Comparison of ENCODE assay signal across 13 mouse cellular contexts in the genomic region with DNA sequence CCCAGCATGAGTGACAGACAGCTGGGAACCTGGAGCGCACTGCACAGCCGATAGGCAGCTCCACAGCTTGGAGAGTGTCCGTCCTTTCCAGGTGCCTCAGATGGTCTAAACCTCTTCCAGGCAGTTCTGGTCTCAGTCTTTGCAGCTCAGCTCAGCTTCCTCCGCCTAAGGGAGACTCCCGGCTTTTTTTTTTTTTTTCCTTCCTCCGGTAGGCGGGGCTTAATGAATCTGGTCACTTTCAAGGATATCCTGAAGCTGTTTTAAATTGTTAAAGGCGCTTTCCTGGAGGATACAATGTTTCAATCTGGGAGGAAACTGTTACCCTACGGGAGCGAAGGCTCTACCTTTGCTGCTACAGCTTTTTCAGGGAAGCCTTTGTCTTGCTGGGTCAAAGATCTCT. TPM values are rescaled to one million over a fixed set of nuclear protein-coding genes. Genes with fewer than 3 reads are reported as not detected.
DNase-seq lines count a peak whose midpoint lies in the region; ATAC-seq lines count a peak whose summit lies in the region.
"Had no signal": no experiment of that assay in that cellular context is flagged by ENCODE, and none has a peak within 500 bp of the region (broad histone marks: within the 10 kb centered on the region; RNA-seq: fewer than 3 reads in every experiment).

No protein-coding gene starts in this region.

- 24% methylated on average over 10 of the region's 10 CpGs for WGBS in kidney, embryonic 14.5 days
- WGBS in heart, embryonic 10.5 days = 21% methylated on average over 10 of the region's 10 CpGs
- WGBS in limb, embryonic 10.5 days = 34% methylated on average over 10 of the region's 10 CpGs

- no peak for ATAC-seq in kidney, embryonic 14.5 days (ENCODE audit: low FRiP score, low TSS enrichment)
- ATAC-seq: CD4-positive, CD25-positive, alpha-beta regulatory T cell, adult 4 months had no signal

- no peaks in the 10 kb centered on the region for H3K27me3 ChIP-seq in kidney, embryonic 14.5 days (ENCODE audit: control insufficient read depth, insufficient read depth, low read length)
- H3K27me3 ChIP-seq in heart, embryonic 10.5 days (ENCODE audit: insufficient read depth, poor library complexity, severe bottlenecking) = no peaks in the 10 kb centered on the region
- H3K27me3 ChIP-seq in limb, embryonic 10.5 days (ENCODE audit: low read depth, poor library complexity, severe bottlenecking) = no peaks in the 10 kb centered on the region
- H3K27me3 ChIP-seq: limb, embryonic 12.5 days had no signal

- H3K9ac ChIP-seq in kidney, embryonic 14.5 days (ENCODE audit: low read depth, low read length) = no peak overlapping the region
- H3K9ac ChIP-seq: limb, embryonic 12.5 days had no signal

- no peaks in the 10 kb centered on the region; the same call in 1 of the 2 replicates for H3K9me3 ChIP-seq in kidney, embryonic 14.5 days (ENCODE audit: control insufficient read depth, low read length)
- H3K9me3 ChIP-seq in heart, embryonic 10.5 days = no peaks in the 10 kb centered on the region
- no peaks in the 10 kb centered on the region for H3K9me3 ChIP-seq in limb, embryonic 10.5 days (replicated peaks)
- H3K9me3 ChIP-seq: limb, embryonic 12.5 days; midbrain, embryonic 10.5 days had no signal

- H3K4me1 ChIP-seq in kidney, embryonic 14.5 days (ENCODE audit: control insufficient read depth, insufficient read depth, low read length) = 0 out of 2 replicates have a peak, but pooled peaks cover 4% of the 10 kb centered on the region
- peaks cover 3% of the 10 kb centered on the region for H3K4me1 ChIP-seq in heart, embryonic 10.5 days
- H3K4me1 ChIP-seq in limb, embryonic 10.5 days = peaks cover 3% of the 10 kb centered on the region
- H3K4me1 ChIP-seq: limb, embryonic 12.5 days; midbrain, embryonic 10.5 days had no signal

- no peaks in the 10 kb centered on the region for H3K36me3 ChIP-seq in kidney, embryonic 14.5 days (ENCODE audit: control insufficient read depth, insufficient read depth, low read length)
- H3K36me3 ChIP-seq in heart, embryonic 10.5 days = no peaks in the 10 kb centered on the region
- no peaks in the 10 kb centered on the region for H3K36me3 ChIP-seq in limb, embryonic 10.5 days
- H3K36me3 ChIP-seq: limb, embryonic 12.5 days; midbrain, embryonic 10.5 days had no signal

- H3K4me2 ChIP-seq in kidney, embryonic 14.5 days (replicated peaks; ENCODE audit: low read depth, low read length) = 0 out of 2 replicates have a peak overlapping the region, but pooled peaks have one; percentile 9
- H3K4me2 ChIP-seq: limb, embryonic 12.5 days had no signal

- no peak overlapping the region for H3K4me3 ChIP-seq in kidney, embryonic 14.5 days (ENCODE audit: low read length)
- H3K4me3 ChIP-seq in heart, embryonic 10.5 days = peak overlapping the region; percentile 31; the same call in 1 of the 2 replicates
- no peak overlapping the region for H3K4me3 ChIP-seq in limb, embryonic 10.5 days
- H3K4me3 ChIP-seq: limb, embryonic 12.5 days; midbrain, embryonic 10.5 days had no signal

- DNase-seq in kidney, adult 18-20 months = no peak
- peak; percentile 70 for DNase-seq in R1 (ENCODE audit: low read depth, low spot score)
- DNase-seq in heart, embryonic 10.5 days (ENCODE audit: low spot score) = no peak
- DNase-seq in limb, embryonic 10.5 days (ENCODE audit: low spot score) = no peak
- DNase-seq in thymus, postnatal 14 days = no peak
- no peak for DNase-seq in retina, embryonic 14.5 days (ENCODE audit: low spot score)
- DNase-seq in adrenal gland, adult 18-20 months (ENCODE audit: low spot score in 2 of 2) = no peak
- DNase-seq: adrenal gland, postnatal 10 days; cerebellum, postnatal 25 days had no signal

- H3K27ac ChIP-seq in kidney, embryonic 14.5 days (ENCODE audit: low read depth, low read length) = 0 out of 2 replicates have a peak overlapping the region, but pooled peaks have one; percentile 21
- peak overlapping the region; percentile 72 for H3K27ac ChIP-seq in heart, embryonic 10.5 days
- peak overlapping the region; percentile 26; the same call in 1 of the 2 replicates for H3K27ac ChIP-seq in limb, embryonic 10.5 days
- H3K27ac ChIP-seq: limb, embryonic 12.5 days; midbrain, embryonic 10.5 days had no signal

RNA-seq across cellular contexts. Expression of a gene that starts 9.6 kb away (rescaled TPM):
- 179 and 315 TPM in 2 replicates for polyA plus RNA-seq in kidney, embryonic 14.5 days (2014; fragmentation: Nextera tagmentation; extraction: Ambion mirVana)
- 257 and 312 TPM in 2 replicates for polyA plus RNA-seq in heart, embryonic 10.5 days (2016; fragmentation: Nextera tagmentation; extraction: Ambion mirVana)
- 179 and 182 TPM in 2 replicates for polyA plus RNA-seq in limb, embryonic 10.5 days (2016; fragmentation: Nextera tagmentation; extraction: Ambion mirVana)
- total RNA-seq in adrenal gland, adult 18-20 months (2021) = 100 to 1,000 TPM; 676 to 807 TPM

RNA-seq across cellular contexts. Expression of a gene that starts 59.2 kb away (rescaled TPM):
- polyA plus RNA-seq in kidney, embryonic 14.5 days (2014; fragmentation: Nextera tagmentation; extraction: Ambion mirVana) = 5.1 and 7.7 TPM in 2 replicates
- polyA plus RNA-seq in heart, embryonic 10.5 days (2016; fragmentation: Nextera tagmentation; extraction: Ambion mirVana) = 5.3 and 5.6 TPM in 2 replicates
- polyA plus RNA-seq in limb, embryonic 10.5 days (2016; fragmentation: Nextera tagmentation; extraction: Ambion mirVana) = 7.3 and 7.5 TPM in 2 replicates
- total RNA-seq in adrenal gland, adult 18-20 months (2021) = 1 to 10 TPM; 7.5 to 9.2 TPM

Comparison
In these comparisons a context has a peak if more than half of its experiments do, and no peak if none do; other contexts are left out.
1. H3K27ac ChIP-seq: peak in every context shown above with its lines; median percentile 72 in heart, embryonic 10.5 days; 26 in limb, embryonic 10.5 days; 21 in kidney, embryonic 14.5 days.